Mouse (Mus musculus) MEL (cell line): ENCODE measurements around the gene Traf1. TPM values are rescaled to one million over a fixed set of nuclear protein-coding genes. Genes with fewer than 3 reads are reported as not detected.

Source experiments
- DNase-seq: peaks from one replicate; pipeline ENCODE4 v3.0.0; 2011; ENCODE audit warnings: low read depth, low spot score
- H3K27ac ChIP-seq: 2 replicates; pipeline ENCODE4 v1.5.1; 2012; ENCODE audit warnings: low read depth, mild to moderate bottlenecking, control low read depth, low read length, moderate library complexity; ENCODE audit not compliant: control insufficient read depth
- H3K27me3 ChIP-seq, 2 experiments: fragments of 150-350 bp in 1 of 2; sonication (generic) in 1 of 2; 2 replicates each; pipeline ENCODE4 v1.6.1; 2012; ENCODE audit warnings: low read length in 2 of 2, mild to moderate bottlenecking in 2 of 2, improper control_type of control experiment in 1 of 2, moderate library complexity in 1 of 2; ENCODE audit not compliant: insufficient read depth in 2 of 2, control insufficient read depth in 1 of 2
- H3K36me3 ChIP-seq, 2 experiments: 2 replicates each; pipeline ENCODE4 v1.6.1; 2012 to 2014; ENCODE audit warnings: low read length in 2 of 2, improper control_type of control experiment in 1 of 2, inconsistent platforms in 1 of 2, mild to moderate bottlenecking in 1 of 2; ENCODE audit not compliant: insufficient read depth in 2 of 2, control insufficient read depth in 1 of 2
- H3K4me1 ChIP-seq, 2 experiments: fragments of 150-350 bp in 1 of 2; sonication (generic) in 1 of 2; 2 replicates each; pipeline ENCODE4 v1.6.1; 2012; ENCODE audit warnings: low read length in 2 of 2, improper control_type of control experiment in 1 of 2, mild to moderate bottlenecking in 1 of 2; ENCODE audit not compliant: insufficient read depth in 2 of 2, control insufficient read depth in 1 of 2
- H3K4me3 ChIP-seq, 2 experiments: fragments of 150-350 bp in 1 of 2; sonication (generic) in 1 of 2; 2 replicates each; pipeline ENCODE4 v1.5.1; 2012; ENCODE audit warnings: low read depth in 2 of 2, low read length in 2 of 2, mild to moderate bottlenecking in 2 of 2, moderate library complexity in 2 of 2, control low read depth in 1 of 2, improper control_type of control experiment in 1 of 2; ENCODE audit not compliant: control insufficient read depth in 1 of 2, insufficient read depth in 1 of 2
- H3K79me2 ChIP-seq: 2 replicates; pipeline ENCODE4 v1.6.1; 2012; ENCODE audit warnings: mild to moderate bottlenecking, low read length, moderate library complexity; ENCODE audit not compliant: control insufficient read depth, poor library complexity, insufficient read depth
- H3K9ac ChIP-seq: 2 replicates; pipeline ENCODE4 v1.6.1; 2012; ENCODE audit warnings: low read depth, mild to moderate bottlenecking, control low read depth, low read length, moderate library complexity; ENCODE audit not compliant: control insufficient read depth, poor library complexity, severe bottlenecking
- H3K9me3 ChIP-seq: fragments of 150-350 bp; sonication (generic); replicated peaks from 2 replicates; pipeline ENCODE4 v1.6.1; 2012; ENCODE audit warnings: mild to moderate bottlenecking, low read length, improper control_type of control experiment, moderate library complexity; ENCODE audit not compliant: insufficient read depth
- BHLHE40 ChIP-seq: IDR thresholded peaks from 2 replicates; pipeline ENCODE4 v1.6.1; 2012; ENCODE audit warnings: low read depth, mild to moderate bottlenecking, inconsistent platforms, low read length, improper control_type of control experiment, borderline replicate concordance
- CHD1 ChIP-seq: IDR thresholded peaks from 2 replicates; pipeline ENCODE4 v1.6.1; 2012; ENCODE audit warnings: low read depth, mild to moderate bottlenecking, inconsistent platforms, low read length, improper control_type of control experiment
- CTCF ChIP-seq, 3 experiments: IDR thresholded peaks in 2 of 3; conservative IDR thresholded peaks in 1 of 3; 2 replicates each; pipeline ENCODE4 v1.5.1; 2011 to 2012; ENCODE audit warnings: low read length in 3 of 3, low read depth in 2 of 3, mild to moderate bottlenecking in 2 of 3, improper control_type of control experiment in 1 of 3, inconsistent platforms in 1 of 3, mixed read lengths in 1 of 3, moderate library complexity in 1 of 3; ENCODE audit not compliant: control insufficient read depth in 1 of 3, insufficient read depth in 1 of 3, poor library complexity in 1 of 3, severe bottlenecking in 1 of 3
- ELF1 ChIP-seq: IDR thresholded peaks from 2 replicates; pipeline ENCODE4 v1.6.1; 2014; ENCODE audit warnings: low read depth, mild to moderate bottlenecking, inconsistent platforms, low read length, improper control_type of control experiment, moderate library complexity
- ETS1 ChIP-seq: IDR thresholded peaks from 2 replicates; pipeline ENCODE4 v1.6.1; 2012; ENCODE audit warnings: low read depth, mild to moderate bottlenecking, inconsistent platforms, low read length, improper control_type of control experiment, moderate library complexity
- GABPA ChIP-seq: IDR thresholded peaks from 2 replicates; pipeline ENCODE4 v1.6.1; 2012; ENCODE audit warnings: low read depth, mild to moderate bottlenecking, inconsistent platforms, low read length, improper control_type of control experiment, moderate library complexity
- GATA1 ChIP-seq: IDR thresholded peaks from 2 replicates; pipeline ENCODE4 v1.6.1; 2011; ENCODE audit warnings: low read depth, low read length, improper control_type of control experiment
- KAT2A ChIP-seq: conservative IDR thresholded peaks from 2 replicates; pipeline ENCODE4 v1.6.1; 2012; ENCODE audit warnings: low read depth, low read length, improper control_type of control experiment, inconsistent platforms
- MAZ ChIP-seq: IDR thresholded peaks from 2 replicates; pipeline ENCODE4 v1.6.1; 2012; ENCODE audit warnings: low read depth, mild to moderate bottlenecking, inconsistent platforms, low read length, improper control_type of control experiment
- MXI1 ChIP-seq: IDR thresholded peaks from 2 replicates; pipeline ENCODE4 v1.6.1; 2011; ENCODE audit warnings: mild to moderate bottlenecking, low read depth, low read length, improper control_type of control experiment
- MYB ChIP-seq: IDR thresholded peaks from 2 replicates; pipeline ENCODE4 v1.6.1; 2011; ENCODE audit warnings: mild to moderate bottlenecking, low read depth, low read length, improper control_type of control experiment
- NRF1 ChIP-seq: IDR thresholded peaks from 2 replicates; pipeline ENCODE4 v1.6.1; 2014; ENCODE audit warnings: low read depth, mild to moderate bottlenecking, inconsistent platforms, low read length, improper control_type of control experiment, moderate library complexity; ENCODE audit not compliant: poor library complexity, insufficient read depth, severe bottlenecking
- POLR2AphosphoS2 ChIP-seq: IDR thresholded peaks from 2 replicates; pipeline ENCODE4 v1.6.1; 2011; ENCODE audit warnings: low read length, improper control_type of control experiment
- RAD21 ChIP-seq: IDR thresholded peaks from 2 replicates; pipeline ENCODE4 v1.6.1; 2011; ENCODE audit warnings: mild to moderate bottlenecking, low read depth, low read length, improper control_type of control experiment
- SIN3A ChIP-seq: IDR thresholded peaks from 2 replicates; pipeline ENCODE4 v1.6.1; 2012; ENCODE audit warnings: low read length, improper control_type of control experiment, inconsistent platforms
- SMC3 ChIP-seq: IDR thresholded peaks from 2 replicates; pipeline ENCODE4 v1.6.1; 2011; ENCODE audit warnings: low read depth, low read length, improper control_type of control experiment
- TAL1 ChIP-seq: IDR thresholded peaks from 2 replicates; pipeline ENCODE4 v1.6.1; 2012; ENCODE audit warnings: mild to moderate bottlenecking, inconsistent platforms, low read length, moderate library complexity, mixed read lengths
- TCF12 ChIP-seq: IDR thresholded peaks from 2 replicates; pipeline ENCODE4 v1.6.1; 2014; ENCODE audit warnings: low read depth, mild to moderate bottlenecking, inconsistent platforms, low read length, improper control_type of control experiment, moderate library complexity
- USF1 ChIP-seq: IDR thresholded peaks from 2 replicates; pipeline ENCODE4 v1.6.1; 2014; ENCODE audit warnings: low read depth, mild to moderate bottlenecking, inconsistent platforms, low read length, improper control_type of control experiment, moderate library complexity
- ZC3H11A ChIP-seq: IDR thresholded peaks from 2 replicates; pipeline ENCODE4 v1.6.1; 2012; ENCODE audit warnings: low read depth, mild to moderate bottlenecking, inconsistent platforms, low read length, improper control_type of control experiment
- polyA plus RNA-seq, 2 experiments: library from polyadenylated mRNA; stranded (reverse) in 1 of 2; unstranded in 1 of 2; fragments of >175 nt in 1 of 2; fragments of >200 nt in 1 of 2; gene quantifications; 2 replicates each; pipeline versions ENCODE4 v1.2.1 to v1.2.4; 2012; ENCODE audit warnings: low replicate concordance in 2 of 2, low read depth in 1 of 2; ENCODE audit not compliant: insufficient read length in 2 of 2, insufficient read depth in 1 of 2, missing spikeins in 1 of 2
- total RNA-seq: library from RNA; depleted of rRNA; stranded (reverse); fragments of 300-350 nt; gene quantifications from 2 replicates; pipeline ENCODE4 v1.2.3, GENCODE M21; 2012

The Traf1 gene
- total and polyA plus RNA-seq, 3 experiments, result 0.03 to 0.04 TPM; not detected in 1

GRCm38 (mm10) chr2:34970092-34970750, 8.6 kb upstream of the Traf1 start:
- H3K79me2 ChIP-seq, result no peaks in the 10 kb centered on the region
- peak; percentile 85 for TF ChIP-seq SMC3
- peak; percentile 65 for TF ChIP-seq RAD21
- TF ChIP-seq ZC3H11A, result peak; percentile 24; the same call in 1 of the 2 replicates
- TF ChIP-seq SIN3A, result no peak
- TF ChIP-seq CTCF (IDR thresholded peaks at IDR 0.05 in 2 of 3, conservative IDR thresholded peaks at IDR 0.05 in 1 of 3; ENCODE audit: control insufficient read depth in 1 of 3, insufficient read depth in 1 of 3, low read depth in 2 of 3, low read length in 3 of 3, poor library complexity in 1 of 3, severe bottlenecking in 1 of 3), result peak; percentile 66 to 96 (median 82)
- TF ChIP-seq POLR2AphosphoS2, result no peak
- no peaks in the 10 kb centered on the region; a peak in 1 of 4 replicates for H3K27me3 ChIP-seq
- H3K27ac ChIP-seq, result no peak overlapping the region
- peaks cover 0 to 7% of the 10 kb centered on the region in 2 experiments; a peak in 2 of 4 replicates for H3K4me1 ChIP-seq
- peak; percentile 51 for DNase-seq
- no peak overlapping the region for H3K4me3 ChIP-seq
- H3K9me3 ChIP-seq, result no peaks in the 10 kb centered on the region
- peaks cover 0 to 3% of the 10 kb centered on the region in 2 experiments; a peak in 2 of 4 replicates for H3K36me3 ChIP-seq
- H3K9ac ChIP-seq, result no peak overlapping the region

DNA sequence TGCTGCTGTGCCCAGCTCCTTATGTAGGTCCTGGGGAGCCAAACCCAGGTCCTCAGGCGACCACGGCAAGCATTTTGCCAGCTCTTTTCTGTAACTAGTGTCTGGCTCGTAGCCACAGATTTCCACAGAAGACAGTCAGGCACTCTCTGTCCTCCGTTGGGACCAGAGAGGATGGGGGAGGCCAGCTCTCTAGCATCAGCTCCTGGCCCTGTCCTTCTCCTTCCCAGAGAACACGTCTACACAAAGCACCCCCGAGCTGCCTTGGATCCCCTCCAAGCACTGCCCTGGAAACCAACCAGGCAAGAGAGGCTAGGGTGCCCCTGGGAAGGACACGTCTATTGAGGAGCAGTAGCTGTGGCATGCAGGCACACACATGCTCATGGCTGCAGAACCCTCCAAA, 7.6 kb upstream of the Traf1 start:
- no peak for TF ChIP-seq MYB
- no peak for TF ChIP-seq KAT2A
- no peak for TF ChIP-seq MAZ
- no peak for TF ChIP-seq CTCF (IDR thresholded peaks at IDR 0.05 in 2 of 3, conservative IDR thresholded peaks at IDR 0.05 in 1 of 3; ENCODE audit: control insufficient read depth in 1 of 3, insufficient read depth in 1 of 3, low read depth in 2 of 3, low read length in 3 of 3, poor library complexity in 1 of 3, severe bottlenecking in 1 of 3)
- no peak for TF ChIP-seq MXI1
- TF ChIP-seq SMC3, result no peak
- no peak for TF ChIP-seq NRF1
- TF ChIP-seq GABPA, result no peak
- TF ChIP-seq CHD1, result no peak
- no peak for TF ChIP-seq ELF1
- no peak for TF ChIP-seq USF1
- TF ChIP-seq TAL1, result no peak
- TF ChIP-seq ETS1, result no peak
- no peak for TF ChIP-seq POLR2AphosphoS2
- TF ChIP-seq GATA1, result no peak
- no peak for TF ChIP-seq BHLHE40
- no peak for TF ChIP-seq TCF12
- Histone ChIP-seq H3K9me3 (no peaks in the 10 kb centered on the region), H3K27me3 (no peaks in the 10 kb centered on the region; a peak in 1 of 4 replicates), H3K27ac (no peak overlapping the region), H3K4me1 (peaks cover 0 to 7% of the 10 kb centered on the region in 2 experiments; a peak in 2 of 4 replicates), H3K4me3 (no peak overlapping the region), H3K9ac (no peak overlapping the region), H3K79me2 (no peaks in the 10 kb centered on the region), H3K36me3 (peaks cover 0 to 6% of the 10 kb centered on the region in 2 experiments; a peak in 2 of 4 replicates)
- no peak for DNase-seq
